Mouse (Mus musculus): ENCODE measurements around the gene Prl2c5. TPM values are rescaled to one million over a fixed set of nuclear protein-coding genes. Genes with fewer than 3 reads are reported as not detected.

The Prl2c5 gene
- polyA plus RNA-seq, 1 experiment from 2014 or later: not detected

Other genes starting within 250 kb of the Prl2c5 start
- gene Prl2c2, start 177.3 kb upstream of the Prl2c5 start, polyA plus RNA-seq (2015; fragmentation: Nextera tagmentation; extraction: Ambion mirVana): not detected in 2 replicates
- gene Gpr137b, start 211.3 kb downstream of the Prl2c5 start, polyA plus RNA-seq (2015; fragmentation: Nextera tagmentation; extraction: Ambion mirVana): 2.8 and 5.2 TPM in 2 replicates